Mouse (Mus musculus): ENCODE measurements around the gene N4bp1. TPM values are rescaled to one million over a fixed set of nuclear protein-coding genes. Genes with fewer than 3 reads are reported as not detected.
A peak's percentile ranks its signal among the peaks of the same experiment; 100 is the strongest.

N4bp1 gene
- polyA plus RNA-seq, 1 experiment = 11.0 TPM

DNA sequence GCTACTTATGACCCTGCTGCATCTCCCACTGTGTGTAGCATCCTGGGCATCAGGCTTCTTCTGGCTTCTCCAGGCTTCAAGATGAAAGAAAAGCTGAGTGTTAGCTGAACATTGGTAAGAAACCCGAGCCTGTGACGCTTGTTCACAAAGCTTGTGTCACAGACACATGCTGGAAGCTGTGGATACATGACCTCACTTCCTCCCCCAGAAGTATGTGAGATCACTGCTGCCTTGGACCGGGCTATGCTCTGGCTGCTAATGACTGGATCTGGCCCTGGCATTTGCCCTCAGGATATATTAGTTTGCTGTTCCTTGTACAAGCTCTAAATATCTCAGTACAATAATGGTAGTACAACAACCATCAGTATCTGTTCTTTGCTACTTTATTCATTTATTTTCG is 84.1 kb downstream of the N4bp1 start:
- no peak for DNase-seq (ENCODE audit: low read depth in 1 of 2, low spot score in 2 of 2)
- no peaks in the 10 kb centered on the region for H3K27me3 ChIP-seq (ENCODE audit: control insufficient read depth, insufficient read depth, low read length)
- no peak for TF ChIP-seq POLR2A (IDR thresholded peaks at IDR 0.05; ENCODE audit: low read depth, low read length)
- 53% methylated on average over 4 of the region's 4 CpGs for WGBS
- H3K4me3 ChIP-seq (ENCODE audit: extremely low read depth, insufficient read depth, insufficient read length) = no peak overlapping the region
- H3K36me3 ChIP-seq (ENCODE audit: control insufficient read depth, insufficient read depth, low read length) = no peaks in the 10 kb centered on the region
- no peak overlapping the region for H3K27ac ChIP-seq (ENCODE audit: insufficient read depth, low read length)
- H3K4me1 ChIP-seq (ENCODE audit: control insufficient read depth, insufficient read depth, insufficient read length) = no peaks in the 10 kb centered on the region

- H3K27me3 ChIP-seq (ENCODE audit: control insufficient read depth, insufficient read depth, low read length) = no peaks in the 10 kb centered on the region
- no peak for DNase-seq (ENCODE audit: low read depth in 1 of 2, low spot score in 2 of 2)
Measured at GRCm38 (mm10) chr8:86798141-86798540, 86.9 kb downstream of the N4bp1 start.

GRCm38 (mm10) chr8:86797705-86798104 is 87.4 kb downstream of the N4bp1 start:
- TF ChIP-seq POLR2A (IDR thresholded peaks at IDR 0.05; ENCODE audit: low read depth, low read length) = no peak
- no peak for TF ChIP-seq CTCF (IDR thresholded peaks at IDR 0.05; ENCODE audit: extremely low read depth, insufficient read depth, insufficient read length, insufficient replicate concordance)
- Histone ChIP-seq H3K27me3 (ENCODE audit: control insufficient read depth, insufficient read depth, low read length) (no peaks in the 10 kb centered on the region), H3K4me1 (ENCODE audit: control insufficient read depth, insufficient read depth, insufficient read length) (no peaks in the 10 kb centered on the region), H3K27ac (ENCODE audit: insufficient read depth, low read length) (no peak overlapping the region), H3K36me3 (ENCODE audit: control insufficient read depth, insufficient read depth, low read length) (no peaks in the 10 kb centered on the region), H3K4me3 (ENCODE audit: extremely low read depth, insufficient read depth, insufficient read length) (no peak overlapping the region)
- DNase-seq (ENCODE audit: low read depth in 1 of 2, low spot score in 2 of 2) = peak in 1 of 2 experiments; percentile 60
- WGBS = 52% methylated on average over 2 of the region's 2 CpGs

More at GRCm38 (mm10) chr8:86798141-86798540, 86.9 kb downstream of the N4bp1 start:
- H3K36me3 ChIP-seq (ENCODE audit: control insufficient read depth, insufficient read depth, low read length) = no peaks in the 10 kb centered on the region
- no peak overlapping the region for H3K27ac ChIP-seq (ENCODE audit: insufficient read depth, low read length)
- no peak overlapping the region for H3K4me3 ChIP-seq (ENCODE audit: extremely low read depth, insufficient read depth, insufficient read length)
- WGBS = 91% methylated on average over 6 of the region's 6 CpGs
- TF ChIP-seq CTCF (IDR thresholded peaks at IDR 0.05; ENCODE audit: extremely low read depth, insufficient read depth, insufficient read length, insufficient replicate concordance) (no peak), POLR2A (IDR thresholded peaks at IDR 0.05; ENCODE audit: low read depth, low read length) (no peak)
- no peaks in the 10 kb centered on the region for H3K4me1 ChIP-seq (ENCODE audit: control insufficient read depth, insufficient read depth, insufficient read length)

GRCm38 (mm10) chr8:86794716-86795115 is 90.3 kb downstream of the N4bp1 start:
- H3K4me3 ChIP-seq (ENCODE audit: extremely low read depth, insufficient read depth, insufficient read length) = no peak overlapping the region
- no peaks in the 10 kb centered on the region for H3K36me3 ChIP-seq (ENCODE audit: control insufficient read depth, insufficient read depth, low read length)
- H3K4me1 ChIP-seq (ENCODE audit: control insufficient read depth, insufficient read depth, insufficient read length) = no peaks in the 10 kb centered on the region
- no peak overlapping the region for H3K27ac ChIP-seq (ENCODE audit: insufficient read depth, low read length)
- DNase-seq (ENCODE audit: low read depth in 1 of 2, low spot score in 2 of 2) = no peak
- TF ChIP-seq CTCF (IDR thresholded peaks at IDR 0.05; ENCODE audit: extremely low read depth, insufficient read depth, insufficient read length, insufficient replicate concordance) (no peak), POLR2A (IDR thresholded peaks at IDR 0.05; ENCODE audit: low read depth, low read length) (no peak)
- WGBS = 56% methylated on average over 6 of the region's 6 CpGs
- H3K27me3 ChIP-seq (ENCODE audit: control insufficient read depth, insufficient read depth, low read length) = no peaks in the 10 kb centered on the region

DNA sequence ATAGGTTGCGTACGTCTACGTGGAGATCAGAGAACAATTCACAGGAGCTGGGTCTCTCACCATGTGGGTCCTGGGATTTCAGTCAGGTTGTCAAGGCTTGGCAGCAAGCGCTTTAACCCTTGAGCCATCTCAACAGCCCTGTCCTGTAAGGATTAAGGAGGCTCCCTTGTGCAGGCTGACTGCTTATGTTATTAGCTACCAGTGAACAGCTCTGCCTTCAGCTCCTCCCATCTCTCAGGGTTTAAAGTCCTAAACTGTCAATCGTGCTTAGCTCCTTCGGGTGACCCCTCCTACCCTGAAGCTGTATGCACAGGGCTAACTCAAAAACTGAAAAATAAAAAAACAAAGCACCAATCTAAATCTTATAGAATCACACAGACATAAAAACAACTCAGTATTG is 93.5 kb downstream of the N4bp1 start:
- Histone ChIP-seq H3K4me3 (ENCODE audit: extremely low read depth, insufficient read depth, insufficient read length) (no peak overlapping the region), H3K4me1 (ENCODE audit: control insufficient read depth, insufficient read depth, insufficient read length) (no peaks in the 10 kb centered on the region)
- DNase-seq (ENCODE audit: low read depth in 1 of 2, low spot score in 2 of 2) = no peak

GRCm38 (mm10) chr8:86789576-86789975 is 95.5 kb downstream of the N4bp1 start:
- H3K4me1 ChIP-seq (ENCODE audit: control insufficient read depth, insufficient read depth, insufficient read length) = no peaks in the 10 kb centered on the region
- H3K27me3 ChIP-seq (ENCODE audit: control insufficient read depth, insufficient read depth, low read length) = no peaks in the 10 kb centered on the region
- no peaks in the 10 kb centered on the region for H3K36me3 ChIP-seq (ENCODE audit: control insufficient read depth, insufficient read depth, low read length)
- H3K27ac ChIP-seq (ENCODE audit: insufficient read depth, low read length) = no peak overlapping the region
- 93% methylated on average over 1 of the region's 1 CpGs for whole genome bisulfite sequencing
- TF ChIP-seq POLR2A (IDR thresholded peaks at IDR 0.05; ENCODE audit: low read depth, low read length) (no peak), CTCF (IDR thresholded peaks at IDR 0.05; ENCODE audit: extremely low read depth, insufficient read depth, insufficient read length, insufficient replicate concordance) (no peak)
- no peak overlapping the region for H3K4me3 ChIP-seq (ENCODE audit: extremely low read depth, insufficient read depth, insufficient read length)
- DNase-seq (ENCODE audit: low read depth in 1 of 2, low spot score in 2 of 2) = no peak

More for the DNA sequence above, 93.5 kb downstream of the N4bp1 start:
- Histone ChIP-seq H3K27ac (ENCODE audit: insufficient read depth, low read length) (no peak overlapping the region), H3K27me3 (ENCODE audit: control insufficient read depth, insufficient read depth, low read length) (no peaks in the 10 kb centered on the region), H3K36me3 (ENCODE audit: control insufficient read depth, insufficient read depth, low read length) (no peaks in the 10 kb centered on the region)
- TF ChIP-seq POLR2A (IDR thresholded peaks at IDR 0.05; ENCODE audit: low read depth, low read length) (no peak), CTCF (IDR thresholded peaks at IDR 0.05; ENCODE audit: extremely low read depth, insufficient read depth, insufficient read length, insufficient replicate concordance) (no peak)
- 94% methylated on average over 6 of the region's 6 CpGs for WGBS

DNA sequence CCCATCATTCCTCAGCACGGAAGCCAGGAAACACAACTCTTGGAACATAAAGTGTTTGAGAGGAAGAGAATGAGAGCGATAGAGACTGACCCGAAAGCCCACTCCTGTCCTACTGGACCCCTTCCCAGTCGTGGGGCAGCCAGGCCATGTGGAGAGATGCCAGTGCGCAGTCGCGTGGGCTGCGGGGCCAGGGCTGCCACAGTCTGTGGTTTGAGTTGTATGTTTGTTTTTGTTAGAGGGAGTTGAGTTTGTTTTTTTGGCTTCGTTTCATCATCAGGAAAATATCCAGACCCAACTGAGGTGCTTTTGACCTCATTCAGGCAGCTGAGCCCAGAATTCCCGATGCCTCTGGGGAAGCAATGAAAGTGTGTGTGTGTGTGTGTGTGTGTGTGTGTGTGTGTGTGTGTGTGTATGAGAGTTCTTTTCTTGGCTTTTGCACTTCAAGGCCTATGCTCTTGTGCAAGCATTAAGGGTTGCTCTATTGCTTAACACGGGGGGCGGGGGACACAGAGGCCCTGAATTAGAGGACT is 97.1 kb downstream of the N4bp1 start:
- Histone ChIP-seq H3K4me1 (ENCODE audit: control insufficient read depth, insufficient read depth, insufficient read length) (no peaks in the 10 kb centered on the region), H3K27me3 (ENCODE audit: control insufficient read depth, insufficient read depth, low read length) (no peaks in the 10 kb centered on the region), H3K27ac (ENCODE audit: insufficient read depth, low read length) (no peak overlapping the region), H3K4me3 (ENCODE audit: extremely low read depth, insufficient read depth, insufficient read length) (no peak overlapping the region), H3K36me3 (ENCODE audit: control insufficient read depth, insufficient read depth, low read length) (no peaks in the 10 kb centered on the region)
- 86% methylated on average over 12 of the region's 12 CpGs for WGBS
- TF ChIP-seq POLR2A (IDR thresholded peaks at IDR 0.05; ENCODE audit: low read depth, low read length) (no peak), CTCF (IDR thresholded peaks at IDR 0.05; ENCODE audit: extremely low read depth, insufficient read depth, insufficient read length, insufficient replicate concordance) (no peak)
- DNase-seq (ENCODE audit: low read depth in 1 of 2, low spot score in 2 of 2) = no peak

All from spleen, adult 2 months (tissue).